Mouse (Mus musculus): ENCODE data around the gene Hdac10.

- TF ChIP-seq CTCF (IDR thresholded peaks at IDR 0.05; ENCODE audit: low read depth, low read length): no peak
- no peak for TF ChIP-seq POLR2A (IDR thresholded peaks at IDR 0.05; ENCODE audit: insufficient read depth, low read length)
Measured at GRCm38 (mm10) chr15:89174889-89175339, 46.4 kb upstream of the Hdac10 start.
